Mouse (Mus musculus): ENCODE results near the gene Sgca.

Sgca gene

GRCm38 (mm10) chr11:94913302-94914090 is 62.6 kb downstream of the Sgca start:
- no peak for DNase-seq (ENCODE audit: low read depth, low spot score)

Data from embryo, embryonic 11.5 days (tissue).